Mouse (Mus musculus): Measurements from ENCODE around the gene BC005624.

BC005624 gene

DNA sequence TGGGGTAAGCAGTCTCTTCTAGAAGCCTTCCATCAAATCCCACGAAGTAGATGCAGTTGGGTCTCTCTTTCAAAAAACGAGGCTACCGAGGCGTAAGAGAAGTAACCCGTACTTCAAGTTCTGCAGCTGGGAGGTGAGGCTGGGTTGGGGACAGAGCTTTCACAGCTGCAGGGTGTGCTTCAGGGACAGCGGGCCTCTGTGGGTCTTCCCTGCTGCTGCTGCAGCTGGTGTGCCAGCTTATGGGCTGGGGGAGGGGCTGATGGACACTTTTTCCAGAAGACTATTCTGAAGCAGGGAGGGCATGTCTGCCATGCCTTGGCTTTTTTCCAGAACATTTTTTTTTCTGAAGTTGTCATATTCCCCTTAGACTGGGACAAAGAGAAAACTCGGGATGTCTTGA, 1.0 kb upstream of the BC005624 start:
- in situ Hi-C loops (cut with MboI; ENCODE audit: low sequenced_read_pairs): no loop called here

DNA sequence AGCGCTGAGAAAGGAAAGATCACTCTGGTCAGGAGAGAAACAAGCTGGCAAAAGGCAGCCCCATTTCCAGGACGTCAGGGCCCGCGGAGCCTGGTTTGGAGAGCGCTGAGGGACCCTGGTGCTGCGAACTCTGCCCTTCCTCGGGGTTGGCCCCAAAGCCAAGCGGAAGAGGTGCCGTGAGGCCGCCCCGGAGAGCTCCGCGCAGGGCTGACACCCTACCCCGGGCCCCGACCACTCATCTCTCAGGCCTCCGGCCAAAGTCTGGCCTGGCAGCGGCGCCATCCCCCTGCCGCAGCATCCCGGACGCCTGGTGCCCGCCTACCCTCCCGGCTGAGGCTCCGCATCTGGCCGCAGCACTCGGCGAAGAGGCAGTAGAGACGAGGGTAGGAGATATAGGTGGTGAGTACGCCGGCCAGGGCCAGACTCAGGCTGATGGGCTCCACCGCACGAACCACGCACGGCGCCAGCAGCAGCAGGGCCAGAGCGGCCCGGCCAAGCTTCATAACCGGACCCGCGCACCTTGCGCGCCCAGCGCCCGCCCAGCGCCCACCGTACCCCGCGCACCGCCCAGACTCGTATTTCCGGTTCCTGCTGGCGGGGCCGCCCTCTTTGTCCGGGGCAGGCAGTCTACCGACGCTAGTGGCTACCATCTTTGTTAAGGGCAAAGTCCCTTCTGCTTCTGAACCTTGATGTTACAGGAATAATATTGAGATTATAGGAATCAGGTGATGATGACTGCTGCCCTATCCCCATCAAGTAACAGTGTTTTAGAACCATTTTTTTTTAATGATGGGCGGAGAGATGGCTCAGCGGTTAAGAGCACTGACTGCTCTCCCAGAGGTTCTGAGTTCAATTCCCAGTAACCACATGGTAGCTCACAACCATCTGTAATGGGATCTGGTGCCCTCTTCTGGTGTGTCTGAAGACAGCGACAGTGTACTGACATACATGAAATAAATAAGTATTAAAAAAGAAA, 14.4 kb downstream of the BC005624 start, which contains the start of gene Tor1a:
Tor1a (minus strand) TSS at position 582 of the 976 bp plus-strand sequence.
- in situ Hi-C loops (cut with MboI; ENCODE audit: low sequenced_read_pairs): no loop called here

DNA sequence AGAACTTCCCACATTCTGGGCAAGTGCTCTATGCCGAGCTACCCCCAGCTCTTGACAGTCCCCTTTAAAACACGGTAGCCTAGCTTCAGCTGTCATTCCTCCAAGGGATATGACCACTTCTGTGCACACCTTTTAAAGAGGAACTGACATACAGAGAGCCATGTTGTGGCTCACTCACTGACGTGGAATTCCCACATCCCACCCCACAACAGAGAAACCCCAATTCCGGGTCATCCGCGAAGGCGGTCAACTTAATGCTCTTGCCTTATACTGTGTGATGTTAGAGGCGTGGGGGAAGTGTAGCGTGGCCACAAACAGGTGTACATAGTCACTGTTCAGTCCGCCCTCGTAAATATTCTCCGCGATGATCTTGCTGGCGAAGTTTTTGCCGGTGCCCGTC, 15.2 kb downstream of the BC005624 start:
- in situ Hi-C loops (cut with MboI; ENCODE audit: low sequenced_read_pairs): no loop called here

DNA sequence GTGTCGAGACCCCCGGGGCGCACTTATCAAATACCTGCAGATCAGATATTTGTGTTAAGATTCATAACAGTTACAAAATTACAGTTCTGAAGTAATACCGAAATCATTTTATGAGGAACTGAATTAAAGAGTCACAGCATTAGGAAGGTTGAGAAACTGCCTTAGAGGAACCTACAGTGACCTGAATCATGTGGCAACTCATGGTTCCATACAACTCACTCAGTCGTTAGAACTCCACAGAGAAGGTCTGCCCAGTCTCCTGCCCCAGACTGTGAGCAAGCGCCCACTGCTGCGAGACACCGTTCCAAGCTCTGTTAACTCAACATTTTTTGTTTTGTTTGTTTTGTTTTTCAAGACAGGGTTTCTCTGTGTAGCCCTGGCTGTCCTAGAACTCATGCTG, 16.4 kb downstream of the BC005624 start:
- in situ Hi-C loops (cut with MboI; ENCODE audit: low sequenced_read_pairs): no loop called here

DNA sequence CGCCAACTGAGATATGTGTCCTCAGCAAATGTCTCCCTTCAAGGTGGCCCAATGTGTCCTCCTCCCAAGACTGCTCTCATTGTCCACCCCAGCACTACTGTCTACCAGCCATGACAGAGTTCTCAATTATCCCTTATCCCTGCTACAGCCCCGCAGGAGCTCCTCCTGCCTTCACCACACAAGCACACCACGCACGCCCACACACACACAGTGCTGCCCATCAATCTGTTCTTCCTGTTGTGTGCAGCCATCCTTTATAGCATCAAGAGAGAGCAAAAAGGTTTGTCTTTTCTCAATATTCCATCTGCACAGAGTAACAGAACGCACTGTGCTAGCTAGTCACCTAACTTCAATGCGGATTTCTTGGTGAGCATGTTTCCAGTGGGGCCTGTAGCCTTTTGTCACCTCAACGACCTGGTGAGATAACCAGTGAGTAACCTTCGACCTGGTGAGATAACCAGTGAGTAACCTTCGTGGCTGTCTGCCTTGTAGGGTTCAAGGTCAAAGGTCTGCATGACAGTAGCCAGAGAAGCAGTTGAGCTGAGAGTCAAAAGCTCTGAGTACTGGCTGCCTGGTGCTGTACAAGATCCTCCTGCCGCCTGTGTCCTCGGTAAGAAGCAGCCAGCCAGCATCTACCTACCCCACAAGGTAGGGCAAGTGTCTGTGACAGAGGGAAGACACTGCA, 19.3 kb downstream of the BC005624 start:
- in situ Hi-C loops (cut with MboI; ENCODE audit: low sequenced_read_pairs): no loop called here

DNA sequence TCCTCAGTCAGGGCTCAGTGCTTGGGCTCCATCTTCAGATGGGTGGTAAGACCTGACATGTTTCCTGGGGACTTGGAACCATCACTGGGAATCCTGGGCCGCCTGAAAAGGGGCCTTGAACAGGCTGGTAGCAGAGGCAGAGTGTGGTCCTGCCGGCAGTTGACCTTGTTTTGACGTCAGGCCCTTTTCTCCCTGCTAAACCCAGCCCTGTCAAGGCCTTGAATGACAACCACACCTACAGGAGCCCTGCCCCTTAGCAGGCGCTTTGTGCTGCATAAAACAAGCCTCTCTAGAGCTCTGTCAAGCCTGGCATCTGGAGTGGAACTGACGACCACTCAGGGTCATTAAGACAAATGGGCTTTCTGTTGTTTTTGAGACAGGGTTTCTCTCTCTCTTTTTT, 22.1 kb downstream of the BC005624 start:
- in situ Hi-C loops (cut with MboI; ENCODE audit: low sequenced_read_pairs): no loop called here

DNA sequence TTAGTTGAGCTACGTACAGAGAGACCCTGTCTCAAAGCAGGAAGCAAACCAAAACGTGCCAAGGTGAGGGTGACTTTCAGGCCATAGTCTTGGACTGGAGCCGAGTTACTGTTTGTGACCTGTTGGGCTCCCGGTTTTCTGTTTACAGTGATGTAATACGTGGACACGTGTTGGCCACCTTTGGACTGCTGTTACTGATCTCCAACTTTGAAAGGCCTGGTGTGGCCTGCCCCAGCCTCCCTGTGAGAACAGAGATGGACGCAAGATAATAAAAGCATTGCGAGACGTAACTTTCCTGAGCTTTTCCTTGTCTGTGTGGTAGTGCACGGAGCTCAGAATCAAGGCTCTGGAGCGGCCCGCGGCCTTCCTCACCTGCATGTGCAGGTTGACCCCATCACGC, 23.3 kb downstream of the BC005624 start:
- in situ Hi-C loops (cut with MboI; ENCODE audit: low sequenced_read_pairs): no loop called here

DNA sequence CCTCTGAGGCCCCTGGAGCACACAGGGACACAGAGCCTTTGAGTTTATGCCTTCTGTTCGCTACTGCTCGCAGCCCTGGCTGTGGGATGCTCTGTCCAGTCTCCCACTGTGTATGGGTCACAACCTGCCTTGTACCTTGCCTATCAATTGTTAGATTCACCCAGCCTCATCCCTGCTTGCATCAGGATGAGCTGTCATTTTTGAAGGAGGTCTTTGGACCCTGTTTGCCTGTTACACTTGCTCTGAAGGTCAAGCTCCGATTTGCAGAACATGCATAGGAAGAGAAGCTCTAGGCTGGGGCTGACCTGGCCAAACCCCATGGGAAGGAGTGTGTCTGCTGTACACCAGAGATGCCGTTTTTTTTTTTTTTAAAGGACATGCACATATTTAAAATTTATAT, 24.5 kb downstream of the BC005624 start:
- in situ Hi-C loops (cut with MboI; ENCODE audit: low sequenced_read_pairs): no loop called here

DNA sequence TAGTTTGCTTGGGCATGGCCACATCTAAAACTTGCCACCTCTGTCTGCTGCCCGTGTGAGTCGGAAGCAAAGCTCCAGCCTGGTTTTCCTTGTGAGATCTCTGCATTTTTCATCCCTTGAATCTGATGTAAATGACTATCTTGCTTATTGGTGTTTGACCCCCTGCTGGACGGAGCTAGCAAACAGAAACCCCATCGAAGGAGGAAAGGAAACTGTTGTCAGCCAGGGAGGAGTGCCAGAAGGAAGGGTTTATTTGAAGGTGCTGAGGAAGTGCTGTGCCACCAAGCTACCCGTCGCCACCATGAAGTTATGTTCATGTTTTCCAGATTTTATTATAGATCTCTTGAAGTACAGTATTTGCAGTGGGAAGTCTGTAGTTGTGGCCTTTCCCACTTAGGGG, 27.2 kb downstream of the BC005624 start:
- in situ Hi-C loops (cut with MboI; ENCODE audit: low sequenced_read_pairs): no loop called here

DNA sequence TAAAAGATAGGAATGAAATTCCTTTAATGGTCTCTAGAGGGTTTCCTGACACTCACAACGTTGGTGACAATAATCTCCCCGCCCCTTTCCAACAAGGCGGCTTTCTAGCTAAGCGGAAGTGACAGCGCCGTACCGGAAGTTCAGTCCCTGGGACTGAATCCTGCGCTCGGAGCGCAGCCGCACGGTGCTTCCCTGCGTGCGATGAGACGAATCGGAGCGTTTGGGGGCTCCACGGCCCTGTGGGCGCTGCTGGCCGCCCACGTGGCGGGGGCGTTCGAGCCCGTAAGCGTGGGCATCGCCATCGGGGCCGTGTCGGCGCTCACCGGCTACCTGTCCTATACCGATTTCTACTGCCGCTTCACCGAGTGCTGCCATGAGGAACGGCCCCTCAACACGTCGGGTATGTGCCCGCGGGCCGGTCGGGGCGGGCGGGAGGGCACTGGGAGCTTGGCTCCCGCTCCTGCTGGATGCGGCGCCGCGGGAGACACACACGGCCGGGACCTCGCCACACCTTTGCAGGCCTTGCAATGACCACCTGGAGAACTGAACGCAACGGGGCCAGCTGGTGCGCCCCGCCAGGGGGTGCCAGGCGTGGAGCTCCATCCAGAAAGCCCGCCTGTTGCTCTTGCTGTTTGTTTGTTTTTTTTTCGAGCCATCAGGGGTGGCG, 29.0 kb downstream of the BC005624 start, which contains the start of gene Tor1b:
Tor1b (plus strand) TSS at position 136 of the 667 bp plus-strand sequence.
- in situ Hi-C loops (cut with MboI; ENCODE audit: low sequenced_read_pairs): no loop called here

DNA sequence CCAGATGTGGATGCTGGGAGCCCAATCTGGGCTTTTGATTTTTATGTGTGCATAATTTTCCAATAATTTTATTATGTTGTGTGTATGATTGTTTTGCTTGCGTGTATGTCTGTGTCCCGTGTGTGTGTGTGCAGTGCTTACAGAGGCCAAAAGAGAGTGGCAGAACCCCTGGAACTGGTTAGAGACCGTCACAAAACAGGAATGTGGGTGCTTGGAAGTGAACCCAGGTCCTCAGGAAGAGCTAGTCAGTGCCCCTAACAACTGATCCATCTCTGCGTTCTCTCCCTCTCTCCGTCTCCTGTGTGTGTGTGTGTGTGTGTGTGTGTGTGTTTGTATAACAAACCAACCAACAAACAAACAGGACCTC, 29.6 kb downstream of the BC005624 start:
- in situ Hi-C loops (cut with MboI; ENCODE audit: low sequenced_read_pairs): no loop called here

DNA sequence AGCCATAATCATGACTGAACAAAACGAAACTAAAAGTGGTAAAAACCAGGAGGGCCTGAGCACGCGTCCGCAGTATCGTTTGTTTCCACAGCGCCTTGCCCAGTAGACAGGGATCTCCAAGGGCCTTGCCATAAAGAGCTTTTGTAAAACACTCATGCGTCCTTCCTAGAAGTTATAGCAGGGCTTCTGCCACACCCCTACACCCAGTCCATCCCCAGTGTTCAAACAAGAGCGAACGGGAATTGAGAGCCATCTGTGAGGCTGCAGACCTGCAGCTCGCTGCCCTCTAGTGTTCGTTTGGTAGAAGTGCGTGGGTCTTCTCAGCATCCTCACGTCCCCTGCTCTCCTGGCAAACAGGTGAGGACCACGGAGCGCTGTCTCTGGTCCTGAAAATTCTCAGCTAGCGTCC, 39.4 kb downstream of the BC005624 start:
- in situ Hi-C loops (cut with MboI; ENCODE audit: low sequenced_read_pairs): loop anchor here (10.0 kb wide), 1 partner anchor 508 kb away; no protein-coding TSS in a partner anchor

DNA sequence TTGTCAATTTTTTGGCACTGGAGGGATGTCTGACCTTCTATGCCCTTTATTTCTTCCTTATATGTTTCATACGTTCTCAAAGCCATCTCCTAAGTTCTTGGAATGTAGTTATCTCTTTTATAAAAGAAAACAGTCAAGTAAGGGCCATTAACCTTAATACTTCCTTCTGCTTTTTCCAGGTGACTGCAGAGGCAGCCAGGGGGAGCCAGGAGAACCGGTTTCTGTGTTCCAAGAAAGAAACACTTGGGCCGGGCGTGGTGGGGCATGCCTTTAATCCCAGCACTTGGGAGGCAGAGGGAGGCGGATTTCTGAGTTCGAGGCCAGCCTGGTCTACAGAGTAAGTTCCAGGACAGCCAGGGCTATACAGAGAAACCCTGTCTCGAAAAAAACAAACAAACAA, 39.9 kb downstream of the BC005624 start:
- in situ Hi-C loops (cut with MboI; ENCODE audit: low sequenced_read_pairs): loop anchor here (10.0 kb wide), 1 partner anchor 507 kb away; no protein-coding TSS in a partner anchor

DNA sequence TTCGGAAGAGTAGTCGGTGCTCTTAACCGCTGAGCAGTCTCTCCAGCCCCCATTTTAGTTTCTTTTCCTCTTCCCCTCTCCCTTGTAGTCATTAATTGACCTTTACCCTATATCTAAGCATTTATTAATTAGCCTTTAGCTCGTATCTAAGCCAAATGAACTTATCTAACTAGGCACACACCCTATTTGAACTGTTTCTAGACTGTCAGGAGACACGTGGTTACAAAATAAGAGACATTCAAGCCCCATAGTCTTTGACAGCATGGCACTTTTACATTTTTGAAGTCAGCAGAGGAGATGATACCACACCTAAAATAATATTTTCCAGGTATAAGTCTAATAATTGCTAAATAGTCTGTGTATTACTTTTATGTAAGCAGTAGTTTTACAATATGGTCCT, 40.4 kb downstream of the BC005624 start:
- in situ Hi-C loops (cut with MboI; ENCODE audit: low sequenced_read_pairs): loop anchor here (10.0 kb wide), 1 partner anchor 507 kb away; no protein-coding TSS in a partner anchor

DNA sequence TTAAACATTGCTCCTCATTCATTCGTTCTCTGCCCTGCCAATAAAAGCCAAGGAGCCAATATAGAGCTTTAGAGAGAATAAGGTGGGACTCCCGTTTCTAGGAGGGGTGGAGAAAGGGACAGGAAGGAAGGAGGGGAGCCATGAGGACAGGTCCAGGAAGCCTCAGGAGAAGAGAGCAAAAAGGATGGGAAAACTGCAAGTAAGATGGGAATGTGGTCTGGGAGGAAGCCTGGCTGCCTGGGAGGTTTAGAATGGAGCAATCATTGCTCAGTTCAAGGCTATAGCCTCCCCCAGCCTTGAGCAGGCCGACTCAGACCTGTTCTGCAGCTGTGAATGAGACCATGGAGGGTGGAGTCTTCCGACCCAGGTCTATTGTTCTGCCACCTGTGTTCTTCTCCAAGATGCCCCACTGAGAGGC, 43.4 kb downstream of the BC005624 start:
- in situ Hi-C loops (cut with MboI; ENCODE audit: low sequenced_read_pairs): no loop called here

DNA sequence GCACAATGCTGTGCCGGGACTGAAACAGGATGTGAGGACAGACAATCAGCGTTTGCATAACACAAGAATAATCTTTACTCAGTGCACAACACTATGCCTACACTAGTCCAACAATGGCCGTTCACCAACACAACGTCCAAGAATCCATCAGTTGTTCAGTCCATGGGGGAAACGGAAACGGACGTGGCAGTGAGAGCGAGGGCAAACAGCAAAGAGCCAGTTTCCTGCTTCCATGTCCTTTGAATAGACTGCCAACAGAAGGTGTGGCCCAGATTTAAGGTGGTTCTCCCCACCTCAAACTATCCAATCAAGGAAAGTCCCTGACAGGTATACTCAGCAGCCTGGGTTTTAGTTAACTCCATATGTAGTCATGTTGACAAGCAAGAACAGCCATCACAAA, 44.3 kb downstream of the BC005624 start:
- in situ Hi-C loops (cut with MboI; ENCODE audit: low sequenced_read_pairs): no loop called here

DNA sequence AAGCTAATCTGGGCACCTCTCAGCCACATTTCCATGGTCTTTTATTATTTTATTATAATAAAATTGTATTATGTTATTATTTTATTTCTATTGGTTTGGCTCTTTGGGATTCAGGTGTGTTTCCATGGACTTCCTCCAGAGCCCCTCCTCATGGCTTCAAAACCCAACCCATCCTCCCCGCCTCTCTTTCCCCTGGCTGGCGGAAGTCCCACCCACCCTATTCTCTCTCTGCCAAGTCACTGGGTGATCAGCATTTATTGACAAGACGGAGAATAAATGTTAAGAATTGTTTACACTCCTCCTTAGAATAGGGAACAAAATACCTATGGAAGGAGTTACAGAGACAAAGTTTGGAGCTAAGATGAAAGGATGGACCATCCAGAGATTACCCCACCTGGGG, 45.2 kb downstream of the BC005624 start:
- in situ Hi-C loops (cut with MboI; ENCODE audit: low sequenced_read_pairs): no loop called here

DNA sequence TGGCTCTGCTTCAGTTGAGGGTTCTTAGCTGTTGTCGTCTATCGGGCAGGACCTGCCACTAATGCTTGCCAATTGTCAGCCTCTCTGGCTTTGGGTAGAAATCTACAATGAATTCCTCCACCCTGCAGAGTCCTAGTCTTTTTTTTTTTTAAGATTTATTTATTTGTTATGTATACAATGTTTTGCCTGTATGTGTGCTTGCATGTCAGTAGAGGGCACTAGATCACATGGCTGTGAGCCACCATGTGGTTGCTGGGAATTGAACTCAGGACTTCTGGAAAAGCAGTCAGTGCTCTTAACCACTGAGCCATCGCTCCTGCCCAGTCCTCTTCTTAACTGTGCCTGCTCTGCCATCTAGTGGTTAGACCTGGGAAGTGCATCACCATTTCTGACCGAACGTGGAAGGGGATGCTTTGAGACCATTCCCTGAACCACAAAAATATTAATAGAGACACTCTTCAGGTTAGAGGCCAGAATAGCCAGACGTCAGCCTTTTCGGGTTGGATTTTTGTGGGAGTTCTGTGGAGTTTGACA, 48.0 kb downstream of the BC005624 start:
- in situ Hi-C loops (cut with MboI; ENCODE audit: low sequenced_read_pairs): loop anchor here (5.0 kb wide), 1 partner anchor 42 kb away; no protein-coding TSS in a partner anchor

DNA sequence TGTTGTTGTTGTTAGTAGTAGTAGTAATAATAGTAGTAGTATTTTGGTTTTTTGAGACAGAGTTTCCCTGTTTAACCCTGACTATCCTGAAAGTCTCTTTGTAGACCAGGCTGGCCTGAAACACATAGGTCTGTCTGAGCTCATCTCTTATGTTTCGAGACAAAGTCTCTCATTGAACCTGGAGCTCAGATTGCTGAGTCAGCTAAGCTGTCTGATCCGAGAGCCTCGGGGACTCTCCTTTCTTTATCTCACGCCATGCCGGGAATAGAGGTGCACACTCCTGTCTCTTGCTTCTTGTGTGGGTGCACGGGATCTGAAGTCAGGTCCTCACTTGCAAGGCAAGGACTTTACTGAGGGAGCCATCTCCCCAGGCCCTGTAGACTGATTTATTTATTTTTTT, 49.0 kb downstream of the BC005624 start:
- in situ Hi-C loops (cut with MboI; ENCODE audit: low sequenced_read_pairs): loop anchor here (5.0 kb wide), 1 partner anchor 41 kb away; no protein-coding TSS in a partner anchor

DNA sequence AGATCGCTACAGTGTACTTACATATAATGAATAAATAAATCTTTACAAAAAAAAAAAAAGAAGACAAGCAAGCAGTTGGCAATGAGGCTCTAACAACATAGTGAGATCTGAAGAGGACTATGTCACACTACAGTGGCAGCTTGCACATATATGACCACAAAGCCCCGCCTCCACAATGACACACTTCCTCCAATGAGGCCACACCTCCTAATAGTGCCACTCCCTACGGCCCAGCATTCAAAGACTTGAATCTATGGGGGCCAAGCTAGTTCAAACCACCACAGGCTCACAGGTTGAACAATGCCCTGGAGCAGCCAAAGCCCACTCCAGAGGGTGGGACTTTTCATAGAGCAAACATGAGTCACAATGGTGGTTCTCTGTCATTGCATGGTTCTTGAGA, 50.1 kb downstream of the BC005624 start:
- in situ Hi-C loops (cut with MboI; ENCODE audit: low sequenced_read_pairs): loop anchor here (5.0 kb wide), 1 partner anchor 40 kb away; no protein-coding TSS in a partner anchor

DNA sequence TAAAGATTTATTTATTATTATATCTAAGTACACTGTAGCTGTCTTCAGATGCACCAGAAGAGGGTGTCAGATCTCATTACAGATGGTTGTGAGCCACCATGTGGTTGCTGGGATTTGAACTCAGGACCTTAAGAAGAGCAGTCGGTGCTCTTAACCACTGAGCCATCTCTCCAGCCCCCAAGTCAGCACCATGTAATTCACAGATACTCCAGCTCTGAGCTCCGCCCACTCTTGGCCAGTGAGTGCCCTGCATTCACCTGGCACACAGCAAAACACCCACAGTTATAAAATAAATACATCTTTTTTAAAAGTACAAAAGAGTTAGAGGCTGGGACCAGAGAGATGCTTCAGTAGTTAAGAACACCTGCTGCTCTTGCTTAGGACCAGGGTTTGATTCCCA, 51.2 kb downstream of the BC005624 start:
- in situ Hi-C loops (cut with MboI; ENCODE audit: low sequenced_read_pairs): loop anchor here (5.0 kb wide), 1 partner anchor 39 kb away; no protein-coding TSS in a partner anchor

Data from CH12F3 (cell line).